Mouse (Mus musculus): Measurements from ENCODE around the gene Sh3pxd2a. TPM values are rescaled to one million over a fixed set of nuclear protein-coding genes. Genes with fewer than 3 reads are reported as not detected.

The Sh3pxd2a gene
- polyA plus RNA-seq, 1 experiment from 2014 or later: 0.82 TPM

GRCm38 (mm10) chr19:47263621-47264020 lies 200.6 kb downstream of the Sh3pxd2a start:
- TF ChIP-seq CTCF (IDR thresholded peaks at IDR 0.05; ENCODE audit: low read depth): no peak
- no peak for TF ChIP-seq EP300 (IDR thresholded peaks at IDR 0.05; ENCODE audit: low read depth)
- H3K36me3 ChIP-seq (replicated peaks; ENCODE audit: insufficient read depth, low read length): peaks cover 5% of the 10 kb centered on the region
- H3K4me2 ChIP-seq (ENCODE audit: low read depth, low read length): no peak overlapping the region
- DNase-seq: no peak
- no peak overlapping the region for H3K4me3 ChIP-seq (ENCODE audit: low read depth, low read length)
- no peak overlapping the region for H3K9ac ChIP-seq (replicated peaks)
- H3K9me3 ChIP-seq (ENCODE audit: low read length): no peaks in the 10 kb centered on the region
- no peaks in the 10 kb centered on the region for H3K27me3 ChIP-seq (ENCODE audit: insufficient read depth, low read length)
- no peak for ATAC-seq
- H3K27ac ChIP-seq (ENCODE audit: low read depth): no peak overlapping the region
- WGBS (ENCODE audit: insufficient replicate concordance): 47% methylated on average over 8 of the region's 8 CpGs
- H3K4me1 ChIP-seq (ENCODE audit: insufficient read depth): no peaks in the 10 kb centered on the region

- H3K4me1 ChIP-seq (ENCODE audit: insufficient read depth): no peaks in the 10 kb centered on the region
- no peak for DNase-seq
- H3K4me2 ChIP-seq (ENCODE audit: low read depth, low read length): no peak overlapping the region
- no peaks in the 10 kb centered on the region for H3K27me3 ChIP-seq (ENCODE audit: insufficient read depth, low read length)
- H3K27ac ChIP-seq (ENCODE audit: low read depth): no peak overlapping the region
- no peaks in the 10 kb centered on the region for H3K9me3 ChIP-seq (ENCODE audit: low read length)
- ATAC-seq: no peak
- no peak overlapping the region for H3K4me3 ChIP-seq (ENCODE audit: low read depth, low read length)
- 75% methylated on average over 8 of the region's 8 CpGs for WGBS (ENCODE audit: insufficient replicate concordance)
- no peak overlapping the region for H3K9ac ChIP-seq (replicated peaks)
- no peaks in the 10 kb centered on the region for H3K36me3 ChIP-seq (replicated peaks; ENCODE audit: insufficient read depth, low read length)
- TF ChIP-seq EP300 (IDR thresholded peaks at IDR 0.05; ENCODE audit: low read depth) (no peak), CTCF (IDR thresholded peaks at IDR 0.05; ENCODE audit: low read depth) (no peak)
Measured at GRCm38 (mm10) chr19:47261196-47261595, 203.0 kb downstream of the Sh3pxd2a start.

GRCm38 (mm10) chr19:47259581-47259980 lies 204.6 kb downstream of the Sh3pxd2a start:
- Histone ChIP-seq H3K9me3 (ENCODE audit: low read length) (no peaks in the 10 kb centered on the region), H3K27ac (ENCODE audit: low read depth) (no peak overlapping the region), H3K9ac (replicated peaks) (no peak overlapping the region), H3K4me3 (ENCODE audit: low read depth, low read length) (no peak overlapping the region), H3K27me3 (ENCODE audit: insufficient read depth, low read length) (peaks cover 3% of the 10 kb centered on the region; the same call in 1 of the 2 replicates), H3K4me2 (ENCODE audit: low read depth, low read length) (no peak overlapping the region), H3K4me1 (ENCODE audit: insufficient read depth) (no peaks in the 10 kb centered on the region), H3K36me3 (replicated peaks; ENCODE audit: insufficient read depth, low read length) (no peaks in the 10 kb centered on the region)
- TF ChIP-seq EP300 (IDR thresholded peaks at IDR 0.05; ENCODE audit: low read depth): no peak
- TF ChIP-seq CTCF (IDR thresholded peaks at IDR 0.05; ENCODE audit: low read depth): peak; percentile 76
- 15% methylated on average over 5 of the region's 5 CpGs for WGBS (ENCODE audit: insufficient replicate concordance)
- DNase-seq: peak; percentile 48
- peak; percentile 59; the same call in 1 of the 2 replicates for ATAC-seq

DNA sequence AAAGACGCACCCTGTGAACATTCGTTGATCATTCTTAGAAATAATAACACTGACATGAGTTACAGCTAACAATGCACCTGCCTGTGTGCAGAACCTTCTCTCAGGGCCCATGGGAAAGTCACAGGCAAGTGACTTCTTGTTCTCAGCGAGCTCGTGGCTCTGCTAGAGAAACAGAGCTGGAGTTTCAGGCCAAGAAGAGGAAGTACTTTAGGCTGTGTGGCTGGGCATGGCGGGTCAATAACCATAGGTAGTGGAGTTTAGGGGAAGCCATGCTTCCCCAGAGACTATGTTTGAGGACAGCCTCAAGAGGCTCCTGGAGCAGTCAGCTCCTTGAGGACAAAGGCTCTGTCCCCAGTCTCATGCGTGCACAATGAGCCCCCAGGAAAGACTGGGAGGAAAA lies 208.3 kb downstream of the Sh3pxd2a start:
- H3K27me3 ChIP-seq (ENCODE audit: insufficient read depth, low read length): peaks cover 36% of the 10 kb centered on the region
- ATAC-seq (no peak), DNase-seq (no peak)

GRCm38 (mm10) chr19:47255036-47255435 lies 209.2 kb downstream of the Sh3pxd2a start:
- H3K4me1 ChIP-seq (ENCODE audit: insufficient read depth): no peaks in the 10 kb centered on the region
- H3K36me3 ChIP-seq (replicated peaks; ENCODE audit: insufficient read depth, low read length): no peaks in the 10 kb centered on the region
- no peak overlapping the region for H3K27ac ChIP-seq (ENCODE audit: low read depth)
- no peak for DNase-seq
- no peaks in the 10 kb centered on the region for H3K9me3 ChIP-seq (ENCODE audit: low read length)
- no peak for TF ChIP-seq CTCF (IDR thresholded peaks at IDR 0.05; ENCODE audit: low read depth)
- TF ChIP-seq EP300 (IDR thresholded peaks at IDR 0.05; ENCODE audit: low read depth): no peak
- 57% methylated on average over 2 of the region's 2 CpGs for WGBS (ENCODE audit: insufficient replicate concordance)
- H3K4me3 ChIP-seq (ENCODE audit: low read depth, low read length): no peak overlapping the region
- H3K27me3 ChIP-seq (ENCODE audit: insufficient read depth, low read length): peaks cover 36% of the 10 kb centered on the region
- no peak for ATAC-seq
- H3K9ac ChIP-seq (replicated peaks): no peak overlapping the region
- no peak overlapping the region for H3K4me2 ChIP-seq (ENCODE audit: low read depth, low read length)

More for the DNA sequence above, 208.3 kb downstream of the Sh3pxd2a start:
- Histone ChIP-seq H3K4me1 (ENCODE audit: insufficient read depth) (no peaks in the 10 kb centered on the region), H3K4me2 (ENCODE audit: low read depth, low read length) (no peak overlapping the region), H3K9me3 (ENCODE audit: low read length) (no peaks in the 10 kb centered on the region), H3K36me3 (replicated peaks; ENCODE audit: insufficient read depth, low read length) (no peaks in the 10 kb centered on the region), H3K27ac (ENCODE audit: low read depth) (no peak overlapping the region), H3K4me3 (ENCODE audit: low read depth, low read length) (no peak overlapping the region), H3K9ac (replicated peaks) (no peak overlapping the region)
- 35% methylated on average over 6 of the region's 6 CpGs for WGBS (ENCODE audit: insufficient replicate concordance)
- TF ChIP-seq CTCF (IDR thresholded peaks at IDR 0.05; ENCODE audit: low read depth) (no peak), EP300 (IDR thresholded peaks at IDR 0.05; ENCODE audit: low read depth) (no peak)

DNA sequence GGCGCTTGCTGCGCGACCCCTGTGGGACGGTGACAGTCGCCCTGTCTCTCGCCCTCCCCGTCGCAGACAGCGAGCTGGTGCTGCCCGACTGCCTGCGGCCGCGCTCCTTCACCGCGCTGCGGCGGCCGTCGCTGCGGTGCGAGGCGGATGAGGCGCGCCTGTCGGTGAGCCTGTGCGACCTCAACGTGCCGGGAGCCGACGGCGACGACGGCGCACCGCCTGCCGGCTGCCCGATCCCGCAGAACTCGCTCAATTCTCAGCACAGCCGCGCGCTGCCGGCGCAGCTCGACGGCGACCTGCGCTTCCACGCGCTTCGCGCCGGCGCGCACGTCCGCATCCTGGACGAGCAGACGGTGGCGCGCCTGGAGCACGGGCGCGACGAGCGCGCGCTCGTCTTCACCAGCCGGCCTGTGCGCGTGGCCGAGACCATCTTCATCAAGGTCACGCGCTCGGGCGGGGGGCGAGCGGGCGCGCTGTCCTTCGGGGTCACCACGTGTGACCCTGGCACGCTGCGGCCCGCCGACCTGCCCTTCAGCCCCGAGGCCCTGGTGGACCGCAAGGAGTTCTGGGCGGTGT lies 211.1 kb downstream of the Sh3pxd2a start:
- Histone ChIP-seq H3K36me3 (replicated peaks; ENCODE audit: insufficient read depth, low read length) (no peaks in the 10 kb centered on the region), H3K4me1 (ENCODE audit: insufficient read depth) (no peaks in the 10 kb centered on the region; the same call in 1 of the 2 replicates), H3K9ac (replicated peaks) (no peak overlapping the region), H3K4me2 (ENCODE audit: low read depth, low read length) (peak overlapping the region; percentile 51), H3K9me3 (ENCODE audit: low read length) (no peaks in the 10 kb centered on the region), H3K4me3 (ENCODE audit: low read depth, low read length) (peak overlapping the region; percentile 27), H3K27ac (ENCODE audit: low read depth) (no peak overlapping the region), H3K27me3 (ENCODE audit: insufficient read depth, low read length) (peaks cover 36% of the 10 kb centered on the region)
- no peak for DNase-seq
- 3% methylated on average over 81 of the region's 90 CpGs for WGBS (ENCODE audit: insufficient replicate concordance)
- no peak for ATAC-seq
- TF ChIP-seq CTCF (IDR thresholded peaks at IDR 0.05; ENCODE audit: low read depth) (no peak), EP300 (IDR thresholded peaks at IDR 0.05; ENCODE audit: low read depth) (no peak)

Data from liver, postnatal 0 days (tissue).